Mouse (Mus musculus): ENCODE measurements at regions not wholly inside any gene's neighbourhood (a gene's known extent, or its start where the extent isn't known, plus 50 kb on each side); places are given as distances from the start of the nearest gene placed in this dataset.

- no peak for DNase-seq
Measured at GRCm38 (mm10) chr11:111444791-111445190, 378.8 kb downstream of the Kcnj2 start.

- no peak for DNase-seq
Measured at GRCm38 (mm10) chr11:111445764-111446163, 379.8 kb downstream of the Kcnj2 start.

- DNase-seq, result peak; percentile 38
Measured at GRCm38 (mm10) chr11:111450811-111451494, 385.0 kb downstream of the Kcnj2 start.

GRCm38 (mm10) chr11:111460046-111460445 lies 394.1 kb downstream of the Kcnj2 start:
- DNase-seq, result peak; percentile 5

- no peak for DNase-seq
Measured at GRCm38 (mm10) chr11:111484981-111485380, 419.0 kb downstream of the Kcnj2 start.

- no peak for DNase-seq
Measured at GRCm38 (mm10) chr11:111512471-111512870, 446.5 kb downstream of the Kcnj2 start.

GRCm38 (mm10) chr11:111522716-111523115 lies 456.8 kb downstream of the Kcnj2 start:
- DNase-seq, result no peak

GRCm38 (mm10) chr11:111523465-111523864 lies 457.5 kb downstream of the Kcnj2 start:
- peak; percentile 80 for DNase-seq

GRCm38 (mm10) chr11:111526010-111526742 lies 460.2 kb downstream of the Kcnj2 start:
- no peak for DNase-seq

- DNase-seq, result no peak
Measured at GRCm38 (mm10) chr11:111529591-111529990, 463.6 kb downstream of the Kcnj2 start.

- no peak for DNase-seq
Measured at GRCm38 (mm10) chr11:111530912-111531311, 464.9 kb downstream of the Kcnj2 start.

GRCm38 (mm10) chr11:111532457-111532856 lies 466.5 kb downstream of the Kcnj2 start:
- DNase-seq, result peak; percentile 36

- DNase-seq, result peak; percentile 73
Measured at GRCm38 (mm10) chr11:111536040-111536836, 470.3 kb downstream of the Kcnj2 start.

- DNase-seq, result peak; percentile 74
Measured at GRCm38 (mm10) chr11:111537654-111538053, 471.7 kb downstream of the Kcnj2 start.

GRCm38 (mm10) chr11:111539960-111540359 lies 474.0 kb downstream of the Kcnj2 start:
- no peak for DNase-seq

- DNase-seq, result no peak
Measured at GRCm38 (mm10) chr11:111545291-111545690, 479.3 kb downstream of the Kcnj2 start.

- no peak for DNase-seq
Measured at GRCm38 (mm10) chr11:111555131-111555530, 489.2 kb downstream of the Kcnj2 start.

GRCm38 (mm10) chr11:111555615-111556014 lies 489.7 kb downstream of the Kcnj2 start:
- peak; percentile 11 for DNase-seq

GRCm38 (mm10) chr11:111558302-111559140 lies 492.6 kb downstream of the Kcnj2 start:
- DNase-seq, result no peak

GRCm38 (mm10) chr11:111563171-111563570 lies 497.2 kb downstream of the Kcnj2 start:
- DNase-seq, result no peak

GRCm38 (mm10) chr11:111568041-111568440 lies 502.1 kb downstream of the Kcnj2 start:
- no peak for DNase-seq

- DNase-seq, result no peak
Measured at GRCm38 (mm10) chr11:111568876-111569275, 502.9 kb downstream of the Kcnj2 start.

Data from heart, postnatal 4 days (tissue).